Mouse (Mus musculus): ENCODE measurements around the gene Lrig2. TPM values are rescaled to one million over a fixed set of nuclear protein-coding genes. Genes with fewer than 3 reads are reported as not detected.

The Lrig2 gene
- total RNA-seq, 2 experiments from 2014 or later = 4.6 to 8.4 TPM

Other genes with a start within 250 kb of the Lrig2 start
- gene Slc16a1, start 126.8 kb upstream of the Lrig2 start, total RNA-seq (2015; ENCODE audit: low replicate concordance) = 342 and 346 TPM in 2 replicates
- gene Slc16a1, start 126.8 kb upstream of the Lrig2 start, total RNA-seq (2017; ENCODE audit: low replicate concordance) = 603 and 703 TPM in 2 replicates